Mouse (Mus musculus) midbrain, embryonic 14.5 days (tissue): ENCODE measurements around the gene Mcoln3. TPM values are rescaled to one million over a fixed set of nuclear protein-coding genes. Genes with fewer than 3 reads are reported as not detected.
A peak's percentile ranks its signal among the peaks of the same experiment; 100 is the strongest.

ENCODE experiments used
- ATAC-seq: fragments of 200-750 bp; cut with Nextera tagmentation; 2 replicates; pipeline ENCODE4 v1.8.0; 2017; ENCODE audit warnings: moderate number of reproducible peaks, moderate library complexity; ENCODE audit not compliant: low FRiP score, low TSS enrichment
- DNase-seq: peaks from one replicate; pipeline ENCODE4 v3.0.0-alpha.2; 2015
- H3K27ac ChIP-seq: fragments of 300-500 bp; sonication (generic); replicated peaks from 2 replicates; pipeline ENCODE4 v1.5.1; 2014; ENCODE audit warnings: mild to moderate bottlenecking, low read depth, low read length, moderate library complexity
- H3K27me3 ChIP-seq: fragments of 300-500 bp; sonication (generic); 2 replicates; pipeline ENCODE4 v1.6.1; 2014; ENCODE audit warnings: low read length, control low read depth, mixed read lengths; ENCODE audit not compliant: control insufficient read depth, insufficient read depth
- H3K36me3 ChIP-seq: fragments of 300-500 bp; sonication (generic); 2 replicates; pipeline ENCODE4 v1.6.1; 2014; ENCODE audit warnings: low read length, control low read depth; ENCODE audit not compliant: control insufficient read depth, insufficient read depth
- H3K4me1 ChIP-seq: fragments of 300-500 bp; sonication (generic); 2 replicates; pipeline ENCODE4 v1.6.1; 2014; ENCODE audit warnings: mild to moderate bottlenecking, antibody characterized with exemption, low read length, control low read depth; ENCODE audit not compliant: control insufficient read depth, insufficient read depth
- H3K4me2 ChIP-seq: fragments of 300-500 bp; sonication (generic); 2 replicates; pipeline ENCODE4 v1.6.1; 2014; ENCODE audit warnings: mild to moderate bottlenecking, low read length, moderate library complexity
- H3K4me3 ChIP-seq: fragments of 300-500 bp; sonication (generic); replicated peaks from 2 replicates; pipeline ENCODE4 v1.5.1; 2014; ENCODE audit warnings: low read depth, low read length
- H3K9ac ChIP-seq: fragments of 300-500 bp; sonication (generic); replicated peaks from 2 replicates; pipeline ENCODE4 v1.6.1; 2014; ENCODE audit warnings: mild to moderate bottlenecking, low read length, moderate library complexity
- H3K9me3 ChIP-seq: fragments of 300-500 bp; sonication (generic); 2 replicates; pipeline ENCODE4 v1.6.1; 2016; ENCODE audit warnings: low read length, control low read depth, mixed read lengths; ENCODE audit not compliant: control insufficient read depth
- WGBS: fragments of 180-500 bp; shearing (Covaris S2); extraction: QIAGEN DNeasy Blood & Tissue Kit; methylation state at CpG from one replicate; pipeline ENCODE4 v1.1.7; 2014; 5-methylcytosine and 5-hydroxymethylcytosine counted together
- polyA plus RNA-seq: library from polyadenylated mRNA; unstranded; fragments of >200 nt; fragmentation: Nextera tagmentation; extraction: Ambion mirVana; gene quantifications from 2 replicates; pipeline ENCODE4 v1.2.1, GENCODE M21; 2014

The Mcoln3 gene
- polyA plus RNA-seq, 1 experiment from 2014 or later = 0.61 TPM

- no peak overlapping the region for H3K27ac ChIP-seq
- no peak overlapping the region for H3K4me3 ChIP-seq
- ATAC-seq = no peak
- WGBS = 45% methylated on average over 3 of the region's 3 CpGs
- DNase-seq = no peak
- no peaks in the 10 kb centered on the region for H3K36me3 ChIP-seq
- H3K9me3 ChIP-seq = no peaks in the 10 kb centered on the region
- no peak overlapping the region for H3K4me2 ChIP-seq
- peaks cover 10% of the 10 kb centered on the region for H3K27me3 ChIP-seq
- H3K4me1 ChIP-seq = peaks cover 14% of the 10 kb centered on the region; the same call in 1 of the 2 replicates
- no peak overlapping the region for H3K9ac ChIP-seq
Observed at GRCm38 (mm10) chr3:146122125-146122420, 4.8 kb downstream of the Mcoln3 start.

GRCm38 (mm10) chr3:146122807-146123463 is 5.7 kb downstream of the Mcoln3 start:
- DNase-seq (no peak), ATAC-seq (no peak)
- no peaks in the 10 kb centered on the region for H3K36me3 ChIP-seq
- no peak overlapping the region for H3K27ac ChIP-seq
- 82% methylated on average over 8 of the region's 8 CpGs for WGBS
- H3K9ac ChIP-seq = no peak overlapping the region
- H3K4me3 ChIP-seq = no peak overlapping the region
- H3K4me1 ChIP-seq = peaks cover 10% of the 10 kb centered on the region; the same call in 1 of the 2 replicates
- H3K27me3 ChIP-seq = peaks cover 6% of the 10 kb centered on the region
- H3K9me3 ChIP-seq = no peaks in the 10 kb centered on the region
- H3K4me2 ChIP-seq = no peak overlapping the region

- no peak overlapping the region for H3K4me3 ChIP-seq
- H3K9me3 ChIP-seq = no peaks in the 10 kb centered on the region
- no peaks in the 10 kb centered on the region for H3K36me3 ChIP-seq
- peaks cover 10% of the 10 kb centered on the region; the same call in 1 of the 2 replicates for H3K4me1 ChIP-seq
- no peak overlapping the region for H3K27ac ChIP-seq
- H3K27me3 ChIP-seq = peaks cover under 1% of the 10 kb centered on the region; the same call in 1 of the 2 replicates
- no peak overlapping the region for H3K9ac ChIP-seq
- peak; percentile 70 for DNase-seq
- H3K4me2 ChIP-seq = no peak overlapping the region
- peak; percentile 40; the same call in 1 of the 2 replicates for ATAC-seq
- WGBS = 52% methylated on average over 9 of the region's 9 CpGs
Observed at GRCm38 (mm10) chr3:146123464-146123825, 6.2 kb downstream of the Mcoln3 start.

- Histone ChIP-seq H3K4me3 (no peak overlapping the region), H3K9ac (no peak overlapping the region), H3K4me1 (0 out of 2 replicates have a peak, but pooled peaks cover 4% of the 10 kb centered on the region), H3K27me3 (no peaks in the 10 kb centered on the region), H3K9me3 (no peaks in the 10 kb centered on the region), H3K27ac (no peak overlapping the region), H3K4me2 (no peak overlapping the region), H3K36me3 (no peaks in the 10 kb centered on the region)
- DNase-seq (no peak), ATAC-seq (no peak)
- WGBS = 71% methylated on average over 6 of the region's 6 CpGs
Observed at GRCm38 (mm10) chr3:146127205-146127604, 10.0 kb downstream of the Mcoln3 start.

GRCm38 (mm10) chr3:146134834-146135233 is 17.6 kb downstream of the Mcoln3 start:
- H3K9ac ChIP-seq = no peak overlapping the region
- no peak overlapping the region for H3K4me2 ChIP-seq
- no peaks in the 10 kb centered on the region for H3K36me3 ChIP-seq
- no peak overlapping the region for H3K27ac ChIP-seq
- no peaks in the 10 kb centered on the region for H3K27me3 ChIP-seq
- no peak overlapping the region for H3K4me3 ChIP-seq
- WGBS = 82% methylated on average over 9 of the region's 9 CpGs
- no peaks in the 10 kb centered on the region for H3K9me3 ChIP-seq
- DNase-seq (no peak), ATAC-seq (no peak)
- no peaks in the 10 kb centered on the region for H3K4me1 ChIP-seq

- H3K27ac ChIP-seq = no peak overlapping the region
- DNase-seq = no peak
- no peaks in the 10 kb centered on the region for H3K27me3 ChIP-seq
- H3K9me3 ChIP-seq = no peaks in the 10 kb centered on the region
- H3K4me3 ChIP-seq = no peak overlapping the region
- 92% methylated on average over 2 of the region's 2 CpGs for WGBS
- ATAC-seq = no peak
- H3K4me2 ChIP-seq = no peak overlapping the region
- no peak overlapping the region for H3K9ac ChIP-seq
- H3K36me3 ChIP-seq = no peaks in the 10 kb centered on the region
- no peaks in the 10 kb centered on the region for H3K4me1 ChIP-seq
Observed at GRCm38 (mm10) chr3:146135417-146135816, 18.2 kb downstream of the Mcoln3 start.

GRCm38 (mm10) chr3:146136422-146136821 is 19.2 kb downstream of the Mcoln3 start:
- peak; percentile 42 for DNase-seq

GRCm38 (mm10) chr3:146140276-146140675 is 23.0 kb downstream of the Mcoln3 start:
- Histone ChIP-seq H3K4me1 (no peaks in the 10 kb centered on the region), H3K36me3 (no peaks in the 10 kb centered on the region), H3K4me3 (no peak overlapping the region), H3K4me2 (no peak overlapping the region), H3K27ac (no peak overlapping the region), H3K27me3 (no peaks in the 10 kb centered on the region), H3K9me3 (no peaks in the 10 kb centered on the region), H3K9ac (no peak overlapping the region)
- no peak for DNase-seq
- no peak for ATAC-seq
- 95% methylated on average over 7 of the region's 7 CpGs for WGBS

More at GRCm38 (mm10) chr3:146136422-146136821, 19.2 kb downstream of the Mcoln3 start:
- no peaks in the 10 kb centered on the region for H3K9me3 ChIP-seq
- no peak overlapping the region for H3K4me3 ChIP-seq
- WGBS = 47% methylated on average over 10 of the region's 10 CpGs
- H3K4me1 ChIP-seq = no peaks in the 10 kb centered on the region
- no peaks in the 10 kb centered on the region for H3K36me3 ChIP-seq
- H3K4me2 ChIP-seq = no peak overlapping the region
- no peaks in the 10 kb centered on the region for H3K27me3 ChIP-seq
- no peak overlapping the region for H3K27ac ChIP-seq
- no peak overlapping the region for H3K9ac ChIP-seq
- no peak for ATAC-seq

- H3K9me3 ChIP-seq = no peaks in the 10 kb centered on the region
- WGBS = 80% methylated on average over 7 of the region's 7 CpGs
- no peak for ATAC-seq
Observed at GRCm38 (mm10) chr3:146142523-146142922, 25.3 kb downstream of the Mcoln3 start.

More at GRCm38 (mm10) chr3:146142523-146142922, 25.3 kb downstream of the Mcoln3 start:
- H3K4me1 ChIP-seq = no peaks in the 10 kb centered on the region
- H3K36me3 ChIP-seq = no peaks in the 10 kb centered on the region
- H3K4me2 ChIP-seq = no peak overlapping the region
- H3K27me3 ChIP-seq = no peaks in the 10 kb centered on the region
- H3K4me3 ChIP-seq = no peak overlapping the region
- peak; percentile 21 for DNase-seq
- no peak overlapping the region for H3K27ac ChIP-seq
- H3K9ac ChIP-seq = no peak overlapping the region
